Mouse (Mus musculus) neutrophil, adult 83 days (primary cell): Measurements from ENCODE around the gene Iqgap2. TPM values are rescaled to one million over a fixed set of nuclear protein-coding genes. Genes with fewer than 3 reads are reported as not detected.

Source experiments
- total RNA-seq, 2 experiments: library from RNA; stranded (reverse); gene quantifications; one replicate each; pipeline ENCODE4 v1.2.4; 2023

The Iqgap2 gene
- total RNA-seq, result 10 to 100 TPM; 67.1 to 77.4 TPM

DNA sequence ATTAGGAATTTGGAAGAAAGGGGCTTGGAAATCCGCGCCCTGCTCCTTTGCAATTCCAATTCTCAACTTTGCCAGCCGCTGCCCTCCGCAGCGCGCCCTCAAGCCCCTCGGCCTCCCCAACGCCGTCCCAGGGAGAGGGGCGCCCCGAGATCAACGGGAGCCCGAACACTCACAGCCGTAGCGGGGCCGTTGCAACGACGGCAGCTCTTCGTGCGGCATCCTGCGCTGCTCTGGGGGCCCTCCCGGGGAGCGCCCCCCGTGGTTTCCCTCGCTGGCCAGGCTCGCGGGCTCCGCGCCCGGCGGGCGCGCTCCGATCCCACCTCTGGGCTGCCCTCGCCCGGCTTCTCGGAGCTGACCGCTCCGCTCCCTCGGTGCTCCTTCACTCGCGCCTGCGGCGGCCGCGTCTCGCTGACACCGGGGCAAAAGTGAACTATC lies at the start of gene Iqgap2:
Gene Iqgap2 (minus strand): TSS at position 432 of the 435 bp plus-strand sequence.

DNA sequence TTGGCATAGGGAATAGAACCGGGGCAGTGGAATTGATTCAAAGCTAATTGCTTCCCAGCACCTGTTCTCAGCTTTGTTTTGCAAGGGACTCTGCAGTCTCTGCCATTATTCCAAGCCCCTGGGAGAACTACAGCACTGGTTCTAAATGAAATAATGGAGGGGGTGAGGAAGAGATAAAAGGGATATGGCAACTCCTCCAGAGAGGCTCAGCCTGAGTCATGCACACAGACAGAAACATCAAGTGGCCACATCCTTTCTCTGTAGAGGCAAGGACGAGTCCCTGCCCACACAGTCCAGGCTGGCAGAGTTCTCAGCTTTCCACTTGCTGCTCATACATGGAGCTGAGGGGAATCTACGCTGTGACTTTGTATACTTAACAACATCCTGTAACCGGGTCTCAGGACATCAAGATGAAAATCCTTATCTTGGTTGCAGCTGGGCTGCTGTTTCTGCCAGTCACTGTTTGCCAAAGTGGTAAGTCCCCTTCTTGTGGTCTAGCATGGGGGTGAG lies 195.0 kb downstream of the Iqgap2 start, which contains the start of gene F2rl2:
Gene F2rl2 (plus strand): TSS at position 200 of the 510 bp plus-strand sequence.

DNA sequence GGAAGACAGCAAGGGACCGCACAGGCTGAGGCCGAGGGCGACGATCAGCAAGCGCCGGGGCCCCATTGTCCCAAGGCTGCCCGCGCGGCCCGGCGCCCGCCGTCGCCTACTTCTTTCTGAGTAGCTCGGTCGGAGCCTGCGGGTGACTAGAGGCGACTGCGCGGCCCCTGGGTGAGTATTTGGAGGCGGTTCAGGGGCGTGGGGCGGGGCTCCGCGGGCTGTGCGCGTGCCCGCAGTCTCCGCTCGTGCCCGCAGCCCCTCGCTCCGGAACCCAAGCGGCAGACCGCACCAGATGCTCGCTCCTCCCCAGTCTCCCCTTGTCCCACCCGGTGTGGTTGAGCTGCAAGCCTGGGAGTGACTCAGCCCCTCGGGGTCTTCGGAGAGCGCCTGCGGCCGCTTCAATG lies 273.4 kb downstream of the Iqgap2 start, which contains the start of gene F2r:
Gene F2r (minus strand): TSS at position 179 of the 404 bp plus-strand sequence.

Other genes starting within 250 kb of the Iqgap2 start
- gene F2rl2, start 195.1 kb downstream of the Iqgap2 start, total RNA-seq, result 1 to 10 TPM in 1 of 2 experiments, under 1 TPM in 1; 0.96 to 1.5 TPM
- 1 to 10 TPM; 5.3 to 6.6 TPM for gene Gm20075, start 189.5 kb upstream of the Iqgap2 start, total RNA-seq
- not detected for gene Gm17190, start 190.1 kb upstream of the Iqgap2 start, total RNA-seq
- not detected for gene Sv2c, start 240.7 kb upstream of the Iqgap2 start, total RNA-seq